Mouse (Mus musculus) liver, embryonic 11.5 days (tissue): Measurements from ENCODE around the gene Kpna2. TPM values are rescaled to one million over a fixed set of nuclear protein-coding genes. Genes with fewer than 3 reads are reported as not detected.
"Not testable (repeated sequence)": the region's sequence is repeated elsewhere in the genome, so short reads cannot be mapped to it uniquely, and the experiment has no call there.

Experiments used
- ATAC-seq: fragments of 200-750 bp; cut with Nextera tagmentation; replicated peaks from 2 replicates; pipeline ENCODE4 v1.8.0; 2017; ENCODE audit warnings: moderate number of reproducible peaks, mild to moderate bottlenecking, moderate TSS enrichment, moderate library complexity; ENCODE audit not compliant: low FRiP score
- DNase-seq: peaks from one replicate; pipeline ENCODE4 v3.0.0-alpha.2; 2017; ENCODE audit warnings: low spot score
- H3K27ac ChIP-seq: fragments of 300-500 bp; sonication (generic); 2 replicates; pipeline ENCODE4 v1.5.1; 2014; ENCODE audit warnings: mild to moderate bottlenecking, low read depth, low read length, control low read depth
- H3K27me3 ChIP-seq: fragments of 300-500 bp; sonication (generic); replicated peaks from 2 replicates; pipeline ENCODE4 v1.6.1; 2014; ENCODE audit warnings: low read length, mixed read lengths; ENCODE audit not compliant: control insufficient read depth, insufficient read depth
- H3K36me3 ChIP-seq: fragments of 300-500 bp; sonication (generic); 2 replicates; pipeline ENCODE4 v1.6.1; 2014; ENCODE audit warnings: mild to moderate bottlenecking, low read length, moderate library complexity, mixed read lengths; ENCODE audit not compliant: control insufficient read depth, insufficient read depth
- H3K4me1 ChIP-seq: fragments of 300-500 bp; sonication (generic); replicated peaks from 2 replicates; pipeline ENCODE4 v1.6.1; 2014; ENCODE audit warnings: low read length, mixed read lengths; ENCODE audit not compliant: control insufficient read depth, insufficient read depth
- H3K4me2 ChIP-seq: fragments of 300-500 bp; sonication (generic); 2 replicates; pipeline ENCODE4 v1.6.1; 2014; ENCODE audit warnings: mild to moderate bottlenecking, control low read depth, moderate library complexity
- H3K4me3 ChIP-seq: fragments of 300-500 bp; sonication (generic); 2 replicates; pipeline ENCODE4 v1.5.1; 2014; ENCODE audit warnings: low read depth, low read length, control low read depth
- H3K9ac ChIP-seq: fragments of 300-500 bp; sonication (generic); 2 replicates; pipeline ENCODE4 v1.6.1; 2014; ENCODE audit warnings: low read depth, low read length, control low read depth
- H3K9me3 ChIP-seq: fragments of 300-500 bp; sonication (generic); 2 replicates; pipeline ENCODE4 v1.6.1; 2016; ENCODE audit warnings: low read length, inconsistent platforms, mixed read lengths; ENCODE audit not compliant: control insufficient read depth
- WGBS: fragments of 180-500 bp; shearing (Covaris S2); extraction: QIAGEN DNeasy Blood & Tissue Kit; methylation state at CpG from one replicate; pipeline ENCODE4 v1.1.7; 2014; 5-methylcytosine and 5-hydroxymethylcytosine counted together
- polyA plus RNA-seq: library from polyadenylated mRNA; unstranded; fragments of >200 nt; fragmentation: Nextera tagmentation; extraction: Ambion mirVana; gene quantifications from 2 replicates; pipeline ENCODE4 v1.2.1, GENCODE M21; 2014

Gene Kpna2
- polyA plus RNA-seq, 1 experiment from 2014 or later, result 448 TPM

DNA sequence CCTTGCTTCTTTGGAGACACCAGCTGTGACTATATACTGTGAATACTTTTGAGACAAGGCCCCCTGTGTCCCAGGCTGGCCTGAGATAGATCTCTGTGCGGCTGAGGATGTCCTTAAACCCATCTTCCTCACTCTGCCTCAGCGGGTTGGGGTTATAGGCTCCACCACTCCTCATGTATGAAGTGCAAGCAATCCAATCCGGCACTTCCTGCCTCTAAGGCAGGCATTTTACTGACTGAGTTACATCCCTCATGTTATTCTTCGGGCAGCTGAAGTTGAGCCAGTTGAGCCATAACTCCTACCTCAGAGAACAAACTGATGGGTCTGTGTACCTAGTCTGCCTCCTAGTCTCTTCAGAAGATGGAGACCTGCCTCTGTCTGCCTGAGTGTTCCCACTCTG lies 25.1 kb upstream of the Kpna2 start:
- Histone ChIP-seq H3K9ac (no peak overlapping the region), H3K4me3 (no peak overlapping the region), H3K4me1 (peaks cover 7% of the 10 kb centered on the region; the same call in 1 of the 2 replicates), H3K27ac (no peak overlapping the region), H3K4me2 (peak overlapping the region; percentile 97; the same call in 1 of the 2 replicates), H3K27me3 (peaks cover 16% of the 10 kb centered on the region; the same call in 1 of the 2 replicates), H3K9me3 (no peaks in the 10 kb centered on the region), H3K36me3 (no peaks in the 10 kb centered on the region)
- WGBS, result 68% methylated on average over 4 of the region's 4 CpGs
- ATAC-seq (no peak), DNase-seq (no peak)

DNA sequence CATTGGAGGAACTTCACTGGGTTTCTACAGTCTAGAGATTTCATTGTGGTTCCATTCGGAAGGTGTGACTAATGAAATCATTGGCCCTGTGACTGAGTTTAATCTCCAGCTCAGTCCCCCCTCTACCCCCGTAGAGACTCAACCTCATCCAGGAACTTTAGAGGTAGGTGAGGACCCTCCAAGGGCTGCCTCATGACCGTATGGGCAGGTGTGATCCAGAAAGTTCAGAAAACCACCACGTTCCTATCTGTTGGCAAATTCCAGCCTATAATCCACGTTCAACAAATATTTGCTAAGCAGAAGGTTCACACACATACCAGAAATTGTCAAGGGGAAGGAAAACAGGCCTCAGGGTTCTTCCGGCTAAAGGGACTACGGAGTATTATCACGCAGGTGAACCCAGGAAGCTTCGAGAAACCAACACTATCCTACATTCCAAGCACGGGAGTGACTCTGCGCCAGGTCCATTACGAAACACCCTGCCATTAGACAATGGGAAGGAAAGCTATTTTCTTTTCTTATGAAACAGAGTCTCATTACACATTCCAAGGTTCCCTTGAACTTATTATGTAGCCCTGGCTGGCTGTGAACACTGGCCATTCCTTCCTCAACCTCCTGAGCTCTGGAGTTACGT lies 22.8 kb upstream of the Kpna2 start:
- Histone ChIP-seq H3K36me3 (no peaks in the 10 kb centered on the region), H3K4me2 (no peak overlapping the region), H3K4me1 (peaks cover 3% of the 10 kb centered on the region; the same call in 1 of the 2 replicates), H3K27ac (no peak overlapping the region), H3K9ac (no peak overlapping the region), H3K9me3 (no peaks in the 10 kb centered on the region), H3K27me3 (peaks cover 16% of the 10 kb centered on the region; the same call in 1 of the 2 replicates), H3K4me3 (no peak overlapping the region)
- ATAC-seq, result no peak
- 83% methylated on average over 13 of the region's 13 CpGs for WGBS
- no peak for DNase-seq

DNA sequence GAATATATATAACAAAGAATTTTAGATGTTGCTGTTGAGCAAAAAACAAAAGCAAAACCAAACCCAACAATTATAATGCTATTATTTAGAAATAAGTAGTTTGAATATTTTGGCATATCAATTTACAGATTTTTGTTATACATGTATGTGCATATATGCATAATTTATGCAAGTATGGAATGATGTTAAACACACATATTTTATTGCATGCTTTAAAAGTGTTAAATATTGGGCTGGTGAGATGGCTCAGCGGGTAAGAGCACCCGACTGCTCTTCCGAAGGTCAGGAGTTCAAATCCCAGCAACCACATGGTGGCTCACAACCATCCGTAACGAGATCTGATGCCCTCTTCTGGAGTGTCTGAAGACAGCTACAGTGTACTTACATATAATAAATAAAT lies 20.4 kb upstream of the Kpna2 start:
- not testable (repeated sequence) for H3K4me3 ChIP-seq, H3K36me3 ChIP-seq, H3K9me3 ChIP-seq, ATAC-seq, H3K4me2 ChIP-seq, H3K27me3 ChIP-seq, H3K9ac ChIP-seq, H3K4me1 ChIP-seq, DNase-seq, H3K27ac ChIP-seq
- 85% methylated on average over 3 of the region's 5 CpGs for WGBS

DNA sequence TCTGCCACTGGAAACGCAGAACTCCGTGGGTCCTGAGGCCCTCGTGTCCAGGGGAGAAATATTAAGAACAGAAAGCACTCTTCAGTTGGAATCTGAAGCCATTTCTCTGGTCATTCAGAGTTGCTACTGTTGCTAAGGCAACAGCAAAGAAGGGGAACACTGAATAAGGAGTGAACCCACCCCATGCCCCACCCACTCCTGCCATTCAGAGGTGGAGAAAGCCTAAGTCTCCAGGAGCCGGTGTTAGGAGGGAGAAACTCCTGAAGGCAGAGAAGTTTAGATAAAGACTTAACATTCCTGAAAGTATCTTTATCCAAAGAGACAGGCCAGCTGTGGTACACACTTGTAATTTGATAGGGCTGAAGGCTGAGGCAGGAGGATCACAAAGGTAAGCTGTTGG lies 20.0 kb upstream of the Kpna2 start:
- no peak overlapping the region for H3K4me3 ChIP-seq
- ATAC-seq (no peak), DNase-seq (no peak)
- no peaks in the 10 kb centered on the region for H3K9me3 ChIP-seq
- H3K4me2 ChIP-seq, result no peak overlapping the region
- H3K9ac ChIP-seq, result no peak overlapping the region
- peaks cover under 1% of the 10 kb centered on the region; the same call in 1 of the 2 replicates for H3K27me3 ChIP-seq
- no peaks in the 10 kb centered on the region for H3K36me3 ChIP-seq
- H3K27ac ChIP-seq, result no peak overlapping the region
- H3K4me1 ChIP-seq, result no peaks in the 10 kb centered on the region
- WGBS, result 69% methylated on average over 4 of the region's 4 CpGs

DNA sequence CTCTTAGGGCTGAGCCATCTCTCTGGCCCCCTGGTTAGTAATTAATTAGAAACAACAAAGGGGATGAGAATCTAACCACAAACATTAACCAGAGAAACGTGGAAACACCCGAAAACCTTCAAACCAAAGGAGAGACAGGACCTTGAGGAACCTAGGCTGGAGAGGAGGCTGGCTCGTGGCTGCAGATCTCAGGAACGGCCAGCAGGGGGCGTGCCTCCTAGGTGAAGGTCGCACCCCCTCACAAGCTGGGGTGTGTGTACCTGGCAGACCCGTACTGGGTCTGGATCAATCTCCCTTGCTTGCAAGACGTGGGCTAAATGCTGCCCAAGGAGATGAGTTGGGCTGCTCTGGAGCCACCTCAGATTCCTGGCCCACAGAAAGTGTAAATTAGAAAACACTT lies 19.3 kb upstream of the Kpna2 start:
- H3K36me3 ChIP-seq, result no peaks in the 10 kb centered on the region
- H3K27ac ChIP-seq, result no peak overlapping the region
- no peaks in the 10 kb centered on the region for H3K4me1 ChIP-seq
- H3K9ac ChIP-seq, result no peak overlapping the region
- 23% methylated on average over 8 of the region's 8 CpGs for WGBS
- H3K4me2 ChIP-seq, result no peak overlapping the region; the same call in 1 of the 2 replicates
- ATAC-seq, result no peak
- no peaks in the 10 kb centered on the region for H3K9me3 ChIP-seq
- no peaks in the 10 kb centered on the region for H3K27me3 ChIP-seq
- no peak overlapping the region for H3K4me3 ChIP-seq
- DNase-seq, result no peak

DNA sequence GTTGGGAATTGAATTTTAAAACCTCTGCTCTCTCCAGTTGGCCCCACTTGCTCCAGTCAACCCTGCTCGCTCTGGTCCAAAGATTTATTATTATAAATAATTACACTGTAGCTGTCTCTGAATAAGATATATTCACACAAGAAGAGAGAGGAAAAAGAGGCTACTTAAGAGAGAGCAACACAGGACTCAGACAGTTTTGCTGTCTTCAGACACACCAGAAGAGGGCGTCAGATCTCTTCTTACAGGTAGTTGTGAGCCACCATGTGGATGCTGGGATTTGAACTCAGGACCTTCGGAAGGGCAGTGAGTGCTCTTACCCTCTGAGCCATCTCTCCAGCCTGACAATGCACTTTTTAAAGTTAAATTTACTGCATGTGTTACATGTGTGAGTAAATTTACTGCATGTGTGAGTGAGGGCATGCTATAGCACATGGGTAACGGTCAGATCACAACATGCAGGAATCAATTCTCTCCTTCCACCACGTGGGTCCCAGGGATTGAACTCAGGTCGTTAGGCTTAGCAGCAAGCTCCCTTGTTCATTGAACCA lies 18.1 kb upstream of the Kpna2 start:
- H3K9me3 ChIP-seq, result no peaks in the 10 kb centered on the region
- H3K27me3 ChIP-seq, result no peaks in the 10 kb centered on the region
- 60% methylated on average over 6 of the region's 6 CpGs for WGBS
- DNase-seq (no peak), ATAC-seq (no peak)
- H3K4me3 ChIP-seq, result no peak overlapping the region
- H3K4me1 ChIP-seq, result no peaks in the 10 kb centered on the region
- H3K27ac ChIP-seq, result no peak overlapping the region
- H3K4me2 ChIP-seq, result no peak overlapping the region
- H3K9ac ChIP-seq, result no peak overlapping the region
- H3K36me3 ChIP-seq, result no peaks in the 10 kb centered on the region

DNA sequence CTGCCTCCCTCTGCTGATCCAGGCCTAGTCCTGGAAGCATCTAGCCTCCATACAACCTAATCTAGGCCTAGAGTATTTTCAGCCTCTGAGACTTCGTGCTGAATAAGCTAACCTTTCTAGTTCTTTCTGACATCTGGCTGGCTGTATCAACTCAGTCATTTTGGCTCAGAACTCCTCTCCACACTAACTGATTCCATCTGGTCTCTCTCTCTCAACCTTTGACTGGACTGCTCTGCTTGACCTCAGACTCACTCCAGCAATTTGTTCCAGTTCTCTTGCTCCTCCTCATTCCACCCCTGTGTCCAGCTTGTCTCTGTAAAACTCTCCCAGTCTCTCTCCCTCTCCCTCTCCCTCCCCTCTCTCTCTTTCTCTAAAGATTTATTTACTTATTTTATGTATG lies 17.6 kb upstream of the Kpna2 start:
- H3K4me3 ChIP-seq, result no peak overlapping the region
- ATAC-seq (no peak), DNase-seq (no peak)
- no peaks in the 10 kb centered on the region for H3K36me3 ChIP-seq
- H3K4me1 ChIP-seq, result no peaks in the 10 kb centered on the region
- 57% methylated on average over 1 of the region's 1 CpGs for WGBS
- H3K9me3 ChIP-seq, result no peaks in the 10 kb centered on the region
- H3K9ac ChIP-seq, result no peak overlapping the region
- H3K27me3 ChIP-seq, result no peaks in the 10 kb centered on the region
- no peak overlapping the region for H3K27ac ChIP-seq
- no peak overlapping the region for H3K4me2 ChIP-seq

DNA sequence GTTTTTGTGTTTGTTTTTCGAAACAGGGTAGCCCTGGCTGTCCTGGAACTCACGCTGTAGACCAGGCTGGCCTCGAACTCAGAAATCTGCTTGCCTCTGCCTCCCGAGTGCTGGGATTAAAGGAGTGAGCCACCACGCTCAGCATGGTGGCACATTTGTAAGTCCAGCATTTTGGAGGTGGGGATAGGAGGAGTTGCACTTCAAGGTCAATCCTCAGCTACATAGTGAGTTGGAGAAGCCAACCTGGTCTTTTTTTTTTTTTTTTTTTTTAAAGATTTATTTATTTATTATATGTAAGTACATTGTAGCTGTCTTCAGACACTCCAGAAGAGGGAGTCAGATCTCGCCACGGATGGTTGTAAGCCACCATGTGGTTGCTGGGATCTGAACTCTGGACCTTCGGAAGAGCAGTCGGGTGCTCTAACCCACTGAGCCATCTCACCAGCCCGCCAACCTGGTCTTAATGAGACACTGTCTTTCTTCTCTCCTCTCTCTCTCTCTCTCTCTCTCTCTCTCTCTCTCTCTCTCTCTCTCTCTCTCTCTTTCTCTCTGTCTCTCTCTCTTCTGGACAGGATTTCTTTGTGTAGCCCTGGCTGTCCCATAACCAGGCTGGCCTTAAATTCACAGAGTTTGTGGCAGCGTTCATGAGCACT lies 16.3 kb upstream of the Kpna2 start:
- not testable (repeated sequence) for ATAC-seq, H3K4me2 ChIP-seq, H3K4me3 ChIP-seq, H3K9ac ChIP-seq, H3K9me3 ChIP-seq, H3K4me1 ChIP-seq, H3K27me3 ChIP-seq, H3K27ac ChIP-seq, H3K36me3 ChIP-seq, DNase-seq
- 65% methylated on average over 11 of the region's 11 CpGs for WGBS
